8 mouse cellular contexts compared by ENCODE assay signal in genomic region chr11:59963364-59964162, GRCm38 (mm10). TPM values are rescaled to one million over a fixed set of nuclear protein-coding genes. Genes with fewer than 3 reads are reported as not detected.
DNase-seq lines count a peak whose midpoint lies in the region; ATAC-seq and TF ChIP-seq lines count a peak whose summit lies in the region.

No protein-coding gene starts in this region.

- peak overlapping the region; percentile 79 for H3K4me3 ChIP-seq in E14TG2a.4 (replicated peaks; ENCODE audit: low read length)
- H3K4me3 ChIP-seq in hindbrain, embryonic 16.5 days (ENCODE audit: low read length) = peak overlapping the region; percentile 41
- peak overlapping the region; percentile 44 for H3K4me3 ChIP-seq in midbrain, embryonic 16.5 days (ENCODE audit: low read depth, low read length)

- H3K9me3 ChIP-seq in E14TG2a.4 (ENCODE audit: low read length) = no peaks in the 10 kb centered on the region
- H3K9me3 ChIP-seq in hindbrain, embryonic 16.5 days (ENCODE audit: control insufficient read depth, low read length) = no peaks in the 10 kb centered on the region
- no peaks in the 10 kb centered on the region for H3K9me3 ChIP-seq in midbrain, embryonic 16.5 days (replicated peaks; ENCODE audit: control insufficient read depth, low read length, poor library complexity, severe bottlenecking)

- H3K27me3 ChIP-seq in E14TG2a.4 (ENCODE audit: insufficient read depth, low read length) = peaks cover 42% of the 10 kb centered on the region
- H3K27me3 ChIP-seq in hindbrain, embryonic 16.5 days (replicated peaks; ENCODE audit: control insufficient read depth, insufficient read depth, low read length) = peaks cover 7% of the 10 kb centered on the region
- H3K27me3 ChIP-seq in midbrain, embryonic 16.5 days (ENCODE audit: control insufficient read depth, insufficient read depth, low read depth, low read length) = peaks cover 19% of the 10 kb centered on the region

- peak overlapping the region; percentile 83 for H3K4me2 ChIP-seq in hindbrain, embryonic 16.5 days (ENCODE audit: low read length)
- peak overlapping the region; percentile 94 for H3K4me2 ChIP-seq in midbrain, embryonic 16.5 days (ENCODE audit: low read length)

- WGBS in hindbrain, embryonic 16.5 days = 6% methylated on average over 33 of the region's 34 CpGs
- 4% methylated on average over 34 of the region's 34 CpGs for WGBS in midbrain, embryonic 16.5 days

- H3K9ac ChIP-seq in hindbrain, embryonic 16.5 days (ENCODE audit: low read depth, low read length) = peak overlapping the region; percentile 50
- H3K9ac ChIP-seq in midbrain, embryonic 16.5 days (ENCODE audit: low read depth, low read length) = peak overlapping the region; percentile 60

- no peak for TF ChIP-seq CTCF in E14TG2a.4 (conservative IDR thresholded peaks at IDR 0.05; ENCODE audit: low read length)

- DNase-seq in kidney, adult 18-20 months = peak; percentile 26
- no peak for DNase-seq in kidney, adult 9 months
- peak; percentile 11 for DNase-seq in embryo, embryonic 11.5 days (ENCODE audit: low read depth, low spot score)
- no peak for DNase-seq in gastrocnemius, postnatal 10 days
- DNase-seq in left cerebral cortex, adult 8-10 months (ENCODE audit: low spot score in 2 of 2) = no peak

- peaks cover 70% of the 10 kb centered on the region for H3K4me1 ChIP-seq in E14TG2a.4 (replicated peaks; ENCODE audit: low read depth, low read length)
- peaks cover 22% of the 10 kb centered on the region for H3K4me1 ChIP-seq in hindbrain, embryonic 16.5 days (ENCODE audit: control insufficient read depth, insufficient read depth, low read depth, low read length)
- H3K4me1 ChIP-seq in midbrain, embryonic 16.5 days (ENCODE audit: control insufficient read depth, insufficient read depth, low read length) = peaks cover 23% of the 10 kb centered on the region

- ATAC-seq in hindbrain, embryonic 16.5 days = 0 out of 2 replicates have a peak, but pooled peaks have one; percentile 17
- ATAC-seq in midbrain, embryonic 16.5 days = no peak

- peaks cover 37% of the 10 kb centered on the region for H3K36me3 ChIP-seq in E14TG2a.4 (ENCODE audit: insufficient read depth, low read length)
- peaks cover 7% of the 10 kb centered on the region; the same call in 1 of the 2 replicates for H3K36me3 ChIP-seq in hindbrain, embryonic 16.5 days (ENCODE audit: control insufficient read depth, insufficient read depth, low read length)
- no peaks in the 10 kb centered on the region for H3K36me3 ChIP-seq in midbrain, embryonic 16.5 days (ENCODE audit: control insufficient read depth, insufficient read depth, low read length)

- H3K27ac ChIP-seq in hindbrain, embryonic 16.5 days (ENCODE audit: low read depth, low read length) = no peak overlapping the region
- H3K27ac ChIP-seq in midbrain, embryonic 16.5 days (ENCODE audit: low read length) = no peak overlapping the region

RNA-seq across cellular contexts. Expression of gene Rasd1, which starts 1.2 kb away (rescaled TPM):
- polyA plus RNA-seq in hindbrain, embryonic 16.5 days (2015; fragmentation: Nextera tagmentation; extraction: Ambion mirVana) = 1.4 TPM in 2 replicates
- polyA plus RNA-seq in midbrain, embryonic 16.5 days (2015; fragmentation: Nextera tagmentation; extraction: Ambion mirVana) = 1.7 and 2.5 TPM in 2 replicates
- 1 to 10 TPM; 1.5 to 3.0 TPM for total RNA-seq in gastrocnemius, postnatal 10 days (2021)
- total RNA-seq in left cerebral cortex, adult 8-10 months (2022) = 10 to 100 TPM in 2 of 4 experiments, 1 to 10 TPM in 2; 5.3 to 10.5 (median 9.3) TPM

RNA-seq across cellular contexts. Expression of gene Med9, which starts 15.6 kb away (rescaled TPM):
- 40.3 and 40.4 TPM in 2 replicates for polyA plus RNA-seq in hindbrain, embryonic 16.5 days (2015; fragmentation: Nextera tagmentation; extraction: Ambion mirVana)
- 30.7 and 33.4 TPM in 2 replicates for polyA plus RNA-seq in midbrain, embryonic 16.5 days (2015; fragmentation: Nextera tagmentation; extraction: Ambion mirVana)
- total RNA-seq in gastrocnemius, postnatal 10 days (2021) = 10 to 100 TPM; 17.1 to 18.1 TPM
- 10 to 100 TPM; 40.9 to 45.4 (median 42.7) TPM for total RNA-seq in left cerebral cortex, adult 8-10 months (2022)

Comparison
In these comparisons a context has a peak if more than half of its experiments do, and no peak if none do; other contexts are left out.
1. DNase-seq: peak in kidney, adult 18-20 months (single experiment) and embryo, embryonic 11.5 days (single experiment); none in kidney, adult 9 months (single experiment), gastrocnemius, postnatal 10 days (single experiment) and left cerebral cortex, adult 8-10 months (0 of 2).
2. Peak in every context shown above with its lines, with median percentiles within 50 percentile points of each other: H3K4me3 ChIP-seq.